Mouse (Mus musculus) cerebellum, adult 9-11 months (tissue): ENCODE data around the gene Dicer1.

Source experiments
- DNase-seq: peaks from one replicate; pipeline ENCODE4 v3.0.0; 2022

Dicer1 gene

GRCm38 (mm10) chr12:104751814-104752765 is at the start of gene Dicer1:
Gene Dicer1 (minus strand): TSS chr12:104751952.
- DNase-seq = peak; percentile 96

GRCm38 (mm10) chr12:104799365-104799764 is 47.6 kb upstream of the Dicer1 start:
- DNase-seq = no peak

DNA sequence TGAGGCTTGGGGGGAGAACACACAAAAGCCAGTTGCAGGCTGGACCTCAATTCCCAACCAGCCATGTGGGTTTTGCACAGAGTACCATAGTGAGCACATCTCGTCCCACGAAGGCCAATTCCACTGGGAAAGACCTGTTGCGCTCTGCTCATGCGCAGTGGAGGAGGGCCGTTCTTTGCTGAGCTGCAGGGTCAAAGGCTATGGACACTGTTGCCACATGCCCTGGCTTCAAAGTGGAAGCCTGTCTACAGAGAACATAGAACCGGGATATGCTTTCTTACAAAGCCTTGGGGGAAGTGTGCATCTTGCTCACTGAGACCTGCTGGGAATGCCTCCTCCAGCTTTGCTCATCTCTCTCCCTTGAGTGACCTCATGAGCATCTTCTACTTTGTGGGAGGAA is 46.2 kb upstream of the Dicer1 start:
- DNase-seq = no peak

DNA sequence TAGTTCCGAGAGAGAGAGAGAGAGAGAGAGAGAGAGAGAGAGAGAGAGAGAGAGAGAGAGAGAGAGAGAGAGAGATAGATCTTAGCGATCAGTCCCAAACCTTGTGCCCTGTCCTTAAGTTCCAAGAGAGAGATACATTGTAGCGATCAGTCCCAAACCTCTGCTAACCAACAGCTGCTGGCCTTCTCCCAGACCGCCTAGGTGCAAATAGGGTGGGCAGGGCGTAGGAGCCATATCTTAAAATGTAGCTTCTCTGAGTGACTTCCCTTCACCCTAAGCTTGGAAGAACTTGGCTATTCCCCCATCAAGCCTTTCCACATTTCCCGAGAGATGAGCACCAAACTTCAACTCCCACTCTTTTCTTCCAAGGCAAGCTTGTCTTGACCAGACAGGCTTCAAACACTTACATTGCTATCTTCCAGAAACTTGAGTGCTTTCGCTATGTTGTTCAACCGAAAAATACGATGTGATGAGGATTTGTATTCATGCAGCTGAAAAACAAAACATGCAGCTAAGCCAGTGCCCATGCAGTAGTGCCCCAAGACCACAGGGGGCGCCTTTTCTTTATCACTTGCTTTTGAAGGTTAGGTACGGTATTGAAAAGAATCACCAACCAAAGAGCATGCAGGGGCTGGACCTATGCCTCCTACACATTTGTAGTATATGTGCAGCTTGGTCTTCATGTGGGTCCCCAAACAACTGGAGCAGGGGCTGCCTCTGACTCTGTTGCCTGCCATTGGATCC is 45.1 kb upstream of the Dicer1 start:
- DNase-seq = no peak

DNA sequence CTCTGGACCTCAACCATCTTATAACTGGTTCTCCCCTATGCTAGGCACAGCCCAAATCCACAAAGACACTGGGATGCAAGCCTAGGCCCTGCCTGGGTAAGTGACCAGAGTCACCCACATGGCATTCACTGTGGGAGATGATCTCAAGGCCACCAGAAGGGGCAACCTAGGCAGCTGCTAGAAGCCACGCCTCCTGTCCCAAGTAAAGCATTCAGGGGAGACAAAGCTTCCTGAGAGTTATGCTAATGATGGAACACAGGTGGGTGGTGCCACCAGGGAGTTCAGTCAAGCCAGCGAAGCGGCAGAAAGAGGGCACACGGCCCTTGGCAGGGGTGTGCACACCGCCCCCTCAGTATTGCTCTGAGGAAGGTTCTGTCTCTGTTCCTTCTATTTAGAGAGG is 43.2 kb upstream of the Dicer1 start:
- DNase-seq = no peak

GRCm38 (mm10) chr12:104793486-104793885 is 41.7 kb upstream of the Dicer1 start:
- no peak for DNase-seq

GRCm38 (mm10) chr12:104777603-104778002 is 25.9 kb upstream of the Dicer1 start:
- no peak for DNase-seq

DNA sequence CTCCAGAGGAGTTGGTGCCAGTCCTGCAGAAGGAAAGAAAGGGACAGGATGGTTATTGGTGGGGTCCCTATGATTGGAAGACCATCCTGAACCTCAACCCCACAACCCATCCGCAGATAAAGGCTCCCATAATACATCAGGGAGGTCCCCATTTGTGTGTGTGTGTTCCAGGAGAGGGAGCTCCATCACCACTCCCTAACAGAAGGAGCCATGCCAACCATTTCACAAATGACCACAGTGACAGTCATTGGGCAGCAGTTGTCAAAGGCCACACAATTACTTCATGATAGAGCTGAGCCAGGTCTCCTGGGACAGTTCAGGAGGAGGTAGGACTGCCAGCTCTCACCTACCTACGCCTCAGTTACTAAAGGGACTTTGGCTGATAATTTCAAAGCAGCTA is 20.2 kb upstream of the Dicer1 start:
- no peak for DNase-seq

DNA sequence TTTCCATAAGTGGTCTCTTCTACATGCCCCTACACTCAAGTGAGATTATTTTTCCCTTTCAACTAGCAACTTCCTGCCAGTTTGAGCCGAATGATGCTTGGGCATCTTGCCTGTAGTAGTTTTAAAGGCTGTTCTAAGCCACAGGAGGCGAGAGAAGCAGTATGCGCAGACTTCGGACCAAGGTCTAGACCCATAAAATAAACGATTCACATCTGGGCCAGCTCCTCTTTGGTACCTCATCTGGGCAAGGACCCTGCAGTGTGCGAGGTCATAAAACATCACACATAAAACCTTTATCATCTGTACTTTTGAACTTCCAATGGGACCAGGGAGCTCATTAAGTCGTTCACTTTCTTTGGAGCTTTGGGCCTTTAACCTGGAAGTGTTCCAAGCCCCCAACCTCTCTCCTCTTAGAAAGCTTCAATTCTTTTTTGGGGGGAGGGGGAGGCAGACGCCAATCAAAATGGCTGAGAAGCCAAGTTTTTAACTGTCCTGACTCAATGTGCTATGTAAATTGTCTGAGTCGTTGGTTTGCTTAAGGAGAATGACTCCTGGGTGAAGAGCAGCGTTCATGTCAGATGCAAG is 17.5 kb upstream of the Dicer1 start:
- no peak for DNase-seq

DNA sequence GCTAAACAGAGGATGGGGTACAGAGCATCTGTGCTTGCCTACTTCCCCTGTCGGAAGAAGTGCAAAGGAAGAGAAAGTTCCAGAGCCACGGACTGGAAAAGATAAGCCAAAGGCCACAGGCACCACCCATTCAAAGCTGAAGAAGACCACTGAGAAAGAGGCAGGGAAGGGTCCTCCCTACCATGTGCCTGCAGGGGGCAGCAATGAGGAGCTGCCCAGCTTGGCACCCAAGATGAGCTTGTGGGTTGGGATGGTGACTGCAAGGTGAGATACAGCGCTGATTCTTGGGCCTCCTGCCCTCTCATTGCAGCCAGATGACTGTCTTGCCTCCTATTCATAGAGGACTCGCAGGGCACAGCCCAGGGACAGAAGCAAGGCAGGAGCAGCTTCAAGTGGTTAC is 15.4 kb upstream of the Dicer1 start:
- DNase-seq = no peak

GRCm38 (mm10) chr12:104765761-104766160 is 14.0 kb upstream of the Dicer1 start:
- DNase-seq = no peak

GRCm38 (mm10) chr12:104765116-104765515 is 13.4 kb upstream of the Dicer1 start:
- no peak for DNase-seq

DNA sequence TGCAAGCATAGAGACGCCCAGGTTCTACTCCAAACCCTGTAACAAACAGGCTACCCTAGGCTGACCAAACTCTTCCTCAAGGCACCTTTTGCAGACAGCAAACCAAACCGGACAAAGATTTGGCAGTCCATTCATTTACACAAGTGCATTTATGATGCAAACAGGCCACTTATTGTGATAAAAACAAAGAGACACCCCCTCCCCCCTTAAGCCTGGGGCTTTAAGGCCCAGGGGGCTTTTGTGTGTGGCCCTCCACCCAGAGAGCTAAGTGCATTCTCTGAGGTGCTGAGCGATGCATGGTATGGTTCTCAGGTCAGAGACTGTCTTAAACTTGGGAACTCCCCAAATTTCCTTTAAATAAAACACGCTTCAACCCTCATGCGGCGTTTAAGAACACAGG is 12.2 kb upstream of the Dicer1 start:
- DNase-seq = no peak

- DNase-seq = no peak
Observed at GRCm38 (mm10) chr12:104761411-104761810, 9.7 kb upstream of the Dicer1 start.

DNA sequence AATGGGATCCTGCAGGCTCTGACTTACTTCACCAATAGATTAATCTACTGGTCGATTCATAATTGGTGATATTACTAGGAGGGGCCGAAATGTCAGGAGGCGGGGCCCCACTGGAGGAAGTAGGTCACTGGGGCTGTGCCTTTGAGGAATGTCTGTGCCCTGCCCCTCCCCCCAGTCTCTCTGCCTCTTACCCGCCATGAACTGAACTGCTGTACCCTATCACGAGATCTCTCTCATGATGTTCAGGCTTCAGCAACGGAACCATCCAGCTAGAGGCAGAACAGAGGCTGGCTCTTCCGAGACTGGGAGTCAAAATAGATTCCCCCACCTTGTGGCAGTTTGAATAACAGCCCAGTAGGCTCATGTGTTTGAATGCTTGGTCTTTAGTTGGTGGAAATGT is 6.3 kb upstream of the Dicer1 start:
- DNase-seq = no peak

DNA sequence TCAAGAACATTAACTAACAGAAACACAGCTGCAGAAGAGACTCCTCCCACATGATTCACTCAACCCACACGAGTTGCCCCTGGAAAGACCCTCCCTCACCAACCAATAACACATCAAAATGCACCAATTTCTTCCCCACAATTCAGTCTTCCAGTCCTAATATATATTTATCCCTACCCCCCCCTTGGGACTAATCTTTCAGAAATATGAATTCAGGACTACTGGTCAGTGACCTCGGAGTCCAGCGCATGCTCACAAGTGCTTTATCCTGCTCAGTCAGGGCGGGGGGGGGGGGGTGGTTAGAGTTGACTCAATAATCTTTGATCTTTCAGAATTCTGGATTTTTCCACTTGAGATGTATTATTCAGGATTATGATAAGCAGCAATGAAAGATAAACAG is 1.9 kb upstream of the Dicer1 start:
- no peak for DNase-seq

- DNase-seq = peak; percentile 75
Observed at GRCm38 (mm10) chr12:104751331-104751813, 380 bp downstream of the Dicer1 start.

- no peak for DNase-seq
Observed at GRCm38 (mm10) chr12:104748946-104749345, 2.8 kb downstream of the Dicer1 start.

- no peak for DNase-seq
Observed at GRCm38 (mm10) chr12:104747252-104747651, 4.5 kb downstream of the Dicer1 start.

GRCm38 (mm10) chr12:104746601-104747000 is 5.2 kb downstream of the Dicer1 start:
- DNase-seq = no peak

- no peak for DNase-seq
Observed at GRCm38 (mm10) chr12:104743687-104744086, 8.1 kb downstream of the Dicer1 start.

DNA sequence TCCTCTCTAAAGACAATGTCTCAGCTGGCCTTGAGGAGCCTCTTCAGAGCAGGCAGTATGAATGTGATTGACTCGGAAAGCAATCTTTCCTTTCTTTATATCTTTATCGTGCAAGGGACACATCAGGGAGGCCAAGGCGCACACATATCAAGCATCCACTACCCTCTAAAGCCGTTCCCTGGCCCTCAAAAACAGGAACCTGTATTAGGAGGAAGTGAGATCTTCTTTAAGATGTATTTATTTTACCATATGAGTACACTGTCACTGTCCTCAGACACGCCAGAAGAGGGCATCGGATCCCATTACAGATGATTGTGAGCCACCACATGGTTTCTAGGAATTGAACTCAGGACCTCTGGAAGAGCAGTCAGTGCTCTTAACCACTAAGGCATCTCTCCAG is 9.5 kb downstream of the Dicer1 start:
- DNase-seq = no peak
